Mouse (Mus musculus): ENCODE measurements around the gene Dgkh.

DNA sequence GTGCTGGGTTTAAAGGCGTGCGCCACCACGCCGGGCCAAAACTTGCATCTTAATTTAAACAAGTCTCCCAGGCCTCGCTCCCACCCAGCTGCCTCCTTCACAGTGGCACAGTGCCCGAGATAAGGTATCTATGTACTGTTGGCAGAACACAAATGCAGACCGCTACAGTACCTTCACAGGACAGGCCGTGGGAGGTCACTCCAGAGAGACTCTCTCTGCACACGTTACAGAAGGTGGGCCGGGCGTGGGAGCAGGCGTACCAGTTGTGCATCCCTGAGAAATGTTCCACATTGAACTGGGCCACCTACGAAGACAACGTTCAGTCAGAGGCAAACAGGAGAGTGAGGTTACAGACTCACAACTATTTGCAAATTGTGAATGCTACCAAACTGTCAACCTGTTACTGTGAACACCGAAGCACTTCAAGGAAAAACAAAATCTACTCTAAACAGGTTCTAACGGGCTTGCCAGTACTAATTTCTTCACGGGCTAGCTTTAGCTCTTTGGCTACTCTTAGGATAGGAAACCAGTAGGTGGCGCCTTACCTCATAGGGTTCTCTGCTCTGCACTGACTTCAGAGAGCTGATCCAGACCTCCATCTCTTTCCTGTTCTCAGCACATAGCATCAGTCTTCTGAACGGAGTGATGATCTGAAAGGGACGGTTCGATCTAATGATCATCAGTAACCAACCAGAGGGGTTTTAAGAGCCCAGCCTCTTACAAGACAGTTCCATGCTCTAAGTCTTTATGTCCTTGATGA is 104.9 kb downstream of the Dgkh start:
- no peak for TF ChIP-seq EP300 (IDR thresholded peaks at IDR 0.05)
- peak; percentile 55 for TF ChIP-seq CTCF (IDR thresholded peaks at IDR 0.05)

All from lung, postnatal 0 days (tissue).